Mouse (Mus musculus): ENCODE results near the gene Wdr70.

Wdr70 gene

GRCm38 (mm10) chr15:8027503-8027902 lies 71.5 kb downstream of the Wdr70 start:
- DNase-seq: no peak

GRCm38 (mm10) chr15:8011418-8011817 lies 87.6 kb downstream of the Wdr70 start:
- no peak for DNase-seq

- no peak for DNase-seq
These were observed 91.6 kb downstream of the Wdr70 start for GRCm38 (mm10) chr15:8007413-8007812.

- no peak for DNase-seq
These were observed 93.0 kb downstream of the Wdr70 start for GRCm38 (mm10) chr15:8006056-8006455.

GRCm38 (mm10) chr15:8005506-8005905 lies 93.5 kb downstream of the Wdr70 start:
- peak in 1 of 2 experiments; percentile 4 for DNase-seq

- DNase-seq: no peak
These were observed 95.2 kb downstream of the Wdr70 start for GRCm38 (mm10) chr15:8003789-8004188.

GRCm38 (mm10) chr15:7998843-7999546 lies 100.0 kb downstream of the Wdr70 start:
- peak in 1 of 2 experiments; percentile 9 for DNase-seq

- no peak for DNase-seq
These were observed 100.9 kb downstream of the Wdr70 start for GRCm38 (mm10) chr15:7998095-7998494.

- DNase-seq: no peak
These were observed 105.3 kb downstream of the Wdr70 start for GRCm38 (mm10) chr15:7993721-7994120.

- no peak for DNase-seq
These were observed 108.9 kb downstream of the Wdr70 start for GRCm38 (mm10) chr15:7990101-7990500.

GRCm38 (mm10) chr15:7987374-7987773 lies 111.6 kb downstream of the Wdr70 start:
- DNase-seq: no peak

- no peak for DNase-seq
These were observed 112.7 kb downstream of the Wdr70 start for GRCm38 (mm10) chr15:7986274-7986673.

GRCm38 (mm10) chr15:7978640-7979039 lies 120.4 kb downstream of the Wdr70 start:
- no peak for DNase-seq

GRCm38 (mm10) chr15:7976775-7977174 lies 122.2 kb downstream of the Wdr70 start:
- DNase-seq: peak; percentile 16 to 42

GRCm38 (mm10) chr15:7974368-7974767 lies 124.6 kb downstream of the Wdr70 start:
- peak in 1 of 2 experiments; percentile 5 for DNase-seq

- no peak for DNase-seq
These were observed 126.5 kb downstream of the Wdr70 start for GRCm38 (mm10) chr15:7972528-7972927.

GRCm38 (mm10) chr15:7962786-7963185 lies 136.2 kb downstream of the Wdr70 start:
- DNase-seq: no peak

GRCm38 (mm10) chr15:7961489-7961888 lies 137.5 kb downstream of the Wdr70 start:
- no peak for DNase-seq

GRCm38 (mm10) chr15:7956899-7957298 lies 142.1 kb downstream of the Wdr70 start:
- no peak for DNase-seq

- no peak for DNase-seq
These were observed 148.4 kb downstream of the Wdr70 start for GRCm38 (mm10) chr15:7950561-7950960.

- no peak for DNase-seq
These were observed 157.3 kb downstream of the Wdr70 start for GRCm38 (mm10) chr15:7941690-7942089.

GRCm38 (mm10) chr15:7935571-7936165 lies 163.3 kb downstream of the Wdr70 start:
- no peak for DNase-seq

GRCm38 (mm10) chr15:7934580-7934979 lies 164.4 kb downstream of the Wdr70 start:
- no peak for DNase-seq

- peak in 1 of 2 experiments; percentile 11 for DNase-seq
These were observed 164.9 kb downstream of the Wdr70 start for GRCm38 (mm10) chr15:7934105-7934504.

GRCm38 (mm10) chr15:7931605-7932008 lies 167.4 kb downstream of the Wdr70 start:
- DNase-seq: peak; percentile 18 to 30
